8 mouse cellular contexts compared by ENCODE assay signal in the genomic region with DNA sequence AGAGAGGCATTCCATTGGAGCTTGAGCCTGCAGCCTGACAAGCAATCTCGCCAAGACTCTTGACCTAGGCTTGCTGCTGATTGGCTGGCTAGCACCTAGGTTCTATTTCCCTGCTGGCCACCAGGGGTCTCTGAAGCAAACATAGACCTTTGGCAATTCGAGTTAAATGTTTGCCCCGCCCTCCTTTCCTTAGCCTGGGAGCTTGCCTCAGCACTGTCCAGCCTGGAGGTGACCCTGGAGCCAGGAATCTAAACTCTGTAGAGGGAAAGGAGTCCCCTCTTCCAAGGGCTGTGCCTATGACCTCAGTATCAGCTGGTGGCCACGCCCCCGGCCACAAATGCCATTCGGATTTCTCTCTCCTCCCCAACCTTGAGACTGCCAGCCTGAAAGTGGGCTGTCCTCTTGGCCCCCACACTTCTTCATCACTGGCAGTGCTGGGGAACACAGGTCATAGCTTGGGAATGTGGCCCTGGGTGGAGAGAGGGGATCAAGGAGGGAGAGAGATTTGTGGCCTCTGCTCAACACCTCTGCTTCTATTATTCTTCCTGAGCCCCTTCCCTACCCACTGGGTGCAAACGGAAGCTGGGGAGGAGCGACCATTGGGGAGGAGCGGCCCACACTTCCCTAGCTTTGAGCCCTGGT. TPM values are rescaled to one million over a fixed set of nuclear protein-coding genes. Genes with fewer than 3 reads are reported as not detected.
DNase-seq lines count a peak whose midpoint lies in the region; ATAC-seq and TF ChIP-seq lines count a peak whose summit lies in the region.

No protein-coding gene starts in this region.

- no peak overlapping the region for H3K9ac ChIP-seq in forebrain, embryonic 16.5 days (replicated peaks; ENCODE audit: low read depth, low read length)
- H3K9ac ChIP-seq in embryonic facial prominence, embryonic 11.5 days (replicated peaks; ENCODE audit: low read length) = no peak overlapping the region
- H3K9ac ChIP-seq in heart, embryonic 13.5 days = peak overlapping the region; percentile 86
- 0 out of 2 replicates have a peak overlapping the region, but pooled peaks have one; percentile 1 for H3K9ac ChIP-seq in kidney, embryonic 14.5 days (ENCODE audit: low read depth, low read length)
- no peak overlapping the region for H3K9ac ChIP-seq in lung, postnatal 0 days (replicated peaks; ENCODE audit: low read depth)

- WGBS in forebrain, embryonic 10.5 days = 7% methylated on average over 9 of the region's 9 CpGs
- WGBS in forebrain, embryonic 16.5 days = 16% methylated on average over 9 of the region's 9 CpGs
- 11% methylated on average over 9 of the region's 9 CpGs for WGBS in embryonic facial prominence, embryonic 11.5 days
- WGBS in heart, embryonic 13.5 days = 3% methylated on average over 9 of the region's 9 CpGs
- WGBS in kidney, embryonic 14.5 days = 6% methylated on average over 9 of the region's 9 CpGs
- WGBS in lung, postnatal 0 days = 8% methylated on average over 9 of the region's 9 CpGs

- no peak for TF ChIP-seq EP300 in lung, postnatal 0 days (IDR thresholded peaks at IDR 0.05)

- no peak overlapping the region for H3K4me3 ChIP-seq in forebrain, embryonic 10.5 days
- no peak overlapping the region for H3K4me3 ChIP-seq in forebrain, embryonic 16.5 days (replicated peaks; ENCODE audit: low read length)
- no peak overlapping the region for H3K4me3 ChIP-seq in embryonic facial prominence, embryonic 11.5 days (ENCODE audit: low read depth, low read length)
- peak overlapping the region; percentile 50; the same call in 1 of the 2 replicates for H3K4me3 ChIP-seq in heart, embryonic 13.5 days
- H3K4me3 ChIP-seq in kidney, embryonic 14.5 days (ENCODE audit: low read length) = no peak overlapping the region
- no peak overlapping the region for H3K4me3 ChIP-seq in lung, postnatal 0 days (ENCODE audit: low read depth, low read length)

- TF ChIP-seq CTCF in lung, postnatal 0 days (IDR thresholded peaks at IDR 0.05) = peak; percentile 87

- ATAC-seq in forebrain, embryonic 16.5 days = no peak; the same call in 1 of the 2 replicates
- ATAC-seq in embryonic facial prominence, embryonic 11.5 days (replicated peaks; ENCODE audit: insufficient number of reproducible peaks, low FRiP score, low TSS enrichment, low read depth) = peak; percentile 57; the same call in 1 of the 2 replicates
- ATAC-seq in heart, embryonic 13.5 days (ENCODE audit: extremely low read depth, insufficient number of reproducible peaks, low FRiP score, low TSS enrichment) = peak; percentile 57; the same call in 1 of the 2 replicates
- ATAC-seq in kidney, embryonic 14.5 days (ENCODE audit: low FRiP score, low TSS enrichment) = peak; percentile 65
- peak; percentile 86 for ATAC-seq in lung, postnatal 0 days

- DNase-seq in forebrain, embryonic 10.5 days (ENCODE audit: extremely low spot score, low spot score) = peak; percentile 78
- DNase-seq in adrenal gland, postnatal 10 days = peak; percentile 84
- DNase-seq in embryonic facial prominence, embryonic 11.5 days (ENCODE audit: low spot score) = peak; percentile 87
- DNase-seq in lung, postnatal 0 days (ENCODE audit: low spot score) = peak; percentile 97
- peak; percentile 91 for DNase-seq in retina, postnatal 1 day

- H3K9me3 ChIP-seq in forebrain, embryonic 10.5 days = no peaks in the 10 kb centered on the region
- no peaks in the 10 kb centered on the region for H3K9me3 ChIP-seq in forebrain, embryonic 16.5 days (ENCODE audit: control insufficient read depth, low read length)
- no peaks in the 10 kb centered on the region for H3K9me3 ChIP-seq in embryonic facial prominence, embryonic 11.5 days (replicated peaks; ENCODE audit: control insufficient read depth, low read length)
- no peaks in the 10 kb centered on the region for H3K9me3 ChIP-seq in heart, embryonic 13.5 days
- no peaks in the 10 kb centered on the region for H3K9me3 ChIP-seq in kidney, embryonic 14.5 days (ENCODE audit: control insufficient read depth, low read length)
- no peaks in the 10 kb centered on the region for H3K9me3 ChIP-seq in lung, postnatal 0 days (ENCODE audit: low read length)

- H3K4me1 ChIP-seq in forebrain, embryonic 10.5 days = peaks cover 52% of the 10 kb centered on the region
- peaks cover 16% of the 10 kb centered on the region for H3K4me1 ChIP-seq in forebrain, embryonic 16.5 days (replicated peaks; ENCODE audit: control insufficient read depth, insufficient read depth, low read length)
- H3K4me1 ChIP-seq in embryonic facial prominence, embryonic 11.5 days (ENCODE audit: control insufficient read depth, insufficient read depth, low read length) = peaks cover 18% of the 10 kb centered on the region
- H3K4me1 ChIP-seq in heart, embryonic 13.5 days = peaks cover 74% of the 10 kb centered on the region
- peaks cover 28% of the 10 kb centered on the region for H3K4me1 ChIP-seq in kidney, embryonic 14.5 days (ENCODE audit: control insufficient read depth, insufficient read depth, low read length)
- peaks cover 9% of the 10 kb centered on the region for H3K4me1 ChIP-seq in lung, postnatal 0 days (ENCODE audit: insufficient read depth, low read depth, low read length)

- H3K4me2 ChIP-seq in forebrain, embryonic 16.5 days (ENCODE audit: low read length) = no peak overlapping the region
- H3K4me2 ChIP-seq in embryonic facial prominence, embryonic 11.5 days (ENCODE audit: low read depth, low read length) = no peak overlapping the region
- H3K4me2 ChIP-seq in heart, embryonic 13.5 days = peak overlapping the region; percentile 75
- 0 out of 2 replicates have a peak overlapping the region, but pooled peaks have one; percentile 5 for H3K4me2 ChIP-seq in kidney, embryonic 14.5 days (replicated peaks; ENCODE audit: low read depth, low read length)
- H3K4me2 ChIP-seq in lung, postnatal 0 days (replicated peaks; ENCODE audit: low read depth, low read length) = peak overlapping the region; percentile 44; the same call in 1 of the 2 replicates

- no peaks in the 10 kb centered on the region for H3K27me3 ChIP-seq in forebrain, embryonic 10.5 days (ENCODE audit: poor library complexity, severe bottlenecking)
- no peaks in the 10 kb centered on the region for H3K27me3 ChIP-seq in forebrain, embryonic 16.5 days (replicated peaks; ENCODE audit: control insufficient read depth, insufficient read depth, low read length)
- H3K27me3 ChIP-seq in embryonic facial prominence, embryonic 11.5 days (ENCODE audit: control insufficient read depth, insufficient read depth, low read length) = no peaks in the 10 kb centered on the region
- H3K27me3 ChIP-seq in heart, embryonic 13.5 days (replicated peaks) = no peaks in the 10 kb centered on the region
- no peaks in the 10 kb centered on the region for H3K27me3 ChIP-seq in kidney, embryonic 14.5 days (ENCODE audit: control insufficient read depth, insufficient read depth, low read length)
- no peaks in the 10 kb centered on the region for H3K27me3 ChIP-seq in lung, postnatal 0 days (replicated peaks; ENCODE audit: insufficient read depth, low read length)

- peaks cover 41% of the 10 kb centered on the region for H3K36me3 ChIP-seq in forebrain, embryonic 10.5 days (replicated peaks)
- H3K36me3 ChIP-seq in forebrain, embryonic 16.5 days (ENCODE audit: control insufficient read depth, insufficient read depth) = no peaks in the 10 kb centered on the region
- H3K36me3 ChIP-seq in embryonic facial prominence, embryonic 11.5 days (replicated peaks; ENCODE audit: control insufficient read depth, insufficient read depth, low read depth, low read length) = no peaks in the 10 kb centered on the region
- H3K36me3 ChIP-seq in heart, embryonic 13.5 days = peaks cover 65% of the 10 kb centered on the region
- H3K36me3 ChIP-seq in kidney, embryonic 14.5 days (ENCODE audit: control insufficient read depth, insufficient read depth, low read length) = peaks cover 34% of the 10 kb centered on the region
- H3K36me3 ChIP-seq in lung, postnatal 0 days (ENCODE audit: insufficient read depth, low read length) = 0 out of 2 replicates have a peak, but pooled peaks cover 2% of the 10 kb centered on the region

- H3K27ac ChIP-seq in forebrain, embryonic 10.5 days = peak overlapping the region; percentile 86
- H3K27ac ChIP-seq in forebrain, embryonic 16.5 days (ENCODE audit: low read length) = no peak overlapping the region
- peak overlapping the region; percentile 29; the same call in 1 of the 2 replicates for H3K27ac ChIP-seq in embryonic facial prominence, embryonic 11.5 days (replicated peaks; ENCODE audit: low read depth, low read length)
- H3K27ac ChIP-seq in heart, embryonic 13.5 days (replicated peaks) = peak overlapping the region; percentile 100
- peak overlapping the region; percentile 84 for H3K27ac ChIP-seq in kidney, embryonic 14.5 days (ENCODE audit: low read depth, low read length)
- peak overlapping the region; percentile 84 for H3K27ac ChIP-seq in lung, postnatal 0 days (ENCODE audit: low read length)

RNA-seq across cellular contexts. Expression of a gene that starts 23.8 kb away (rescaled TPM):
- polyA plus RNA-seq in forebrain, embryonic 10.5 days (2016; fragmentation: Nextera tagmentation; extraction: Ambion mirVana) = 23.2 and 29.3 TPM in 2 replicates
- 10.7 and 12.9 TPM in 2 replicates for polyA plus RNA-seq in forebrain, embryonic 16.5 days (2015; fragmentation: Nextera tagmentation; extraction: Ambion mirVana)
- total RNA-seq in adrenal gland, postnatal 10 days (2021) = 10 to 100 TPM; 12.8 to 30.6 TPM
- 16.7 and 19.9 TPM in 2 replicates for polyA plus RNA-seq in embryonic facial prominence, embryonic 11.5 days (2014; fragmentation: Nextera tagmentation; extraction: Ambion mirVana)
- 55.1 and 58.8 TPM in 2 replicates for polyA plus RNA-seq in heart, embryonic 13.5 days (2015; fragmentation: Nextera tagmentation; extraction: Ambion mirVana)
- polyA plus RNA-seq in kidney, embryonic 14.5 days (2014; fragmentation: Nextera tagmentation; extraction: Ambion mirVana) = 39.6 and 43.5 TPM in 2 replicates
- polyA plus RNA-seq in lung, postnatal 0 days (2015; fragmentation: Nextera tagmentation; extraction: Ambion mirVana) = 15.4 and 16.4 TPM in 2 replicates

RNA-seq across cellular contexts. Expression of a gene that starts 36.8 kb away (rescaled TPM):
- polyA plus RNA-seq in forebrain, embryonic 10.5 days (2016; fragmentation: Nextera tagmentation; extraction: Ambion mirVana) = 55.9 and 60.1 TPM in 2 replicates
- polyA plus RNA-seq in forebrain, embryonic 16.5 days (2015; fragmentation: Nextera tagmentation; extraction: Ambion mirVana) = 86.4 and 93.1 TPM in 2 replicates
- total RNA-seq in adrenal gland, postnatal 10 days (2021) = 10 to 100 TPM; 58.6 to 61.8 TPM
- polyA plus RNA-seq in embryonic facial prominence, embryonic 11.5 days (2014; fragmentation: Nextera tagmentation; extraction: Ambion mirVana) = 36.9 and 38.4 TPM in 2 replicates
- 70.7 and 73.7 TPM in 2 replicates for polyA plus RNA-seq in heart, embryonic 13.5 days (2015; fragmentation: Nextera tagmentation; extraction: Ambion mirVana)
- 65.2 and 67.6 TPM in 2 replicates for polyA plus RNA-seq in kidney, embryonic 14.5 days (2014; fragmentation: Nextera tagmentation; extraction: Ambion mirVana)
- 58.4 and 58.9 TPM in 2 replicates for polyA plus RNA-seq in lung, postnatal 0 days (2015; fragmentation: Nextera tagmentation; extraction: Ambion mirVana)

RNA-seq across cellular contexts. Expression of a gene that starts 38.8 kb away (rescaled TPM):
- 2.6 and 4.3 TPM in 2 replicates for polyA plus RNA-seq in forebrain, embryonic 10.5 days (2016; fragmentation: Nextera tagmentation; extraction: Ambion mirVana)
- polyA plus RNA-seq in forebrain, embryonic 16.5 days (2015; fragmentation: Nextera tagmentation; extraction: Ambion mirVana) = 1.2 and 1.5 TPM in 2 replicates
- total RNA-seq in adrenal gland, postnatal 10 days (2021) = 100 to 1,000 TPM in 1 of 2 experiments, 10 to 100 TPM in 1; 62.7 to 208 TPM
- polyA plus RNA-seq in embryonic facial prominence, embryonic 11.5 days (2014; fragmentation: Nextera tagmentation; extraction: Ambion mirVana) = 6.9 and 9.9 TPM in 2 replicates
- polyA plus RNA-seq in heart, embryonic 13.5 days (2015; fragmentation: Nextera tagmentation; extraction: Ambion mirVana) = 393 and 426 TPM in 2 replicates
- 41.5 and 51.6 TPM in 2 replicates for polyA plus RNA-seq in kidney, embryonic 14.5 days (2014; fragmentation: Nextera tagmentation; extraction: Ambion mirVana)
- 59.4 and 67.3 TPM in 2 replicates for polyA plus RNA-seq in lung, postnatal 0 days (2015; fragmentation: Nextera tagmentation; extraction: Ambion mirVana)

RNA-seq across cellular contexts. Expression of a gene that starts 51.4 kb away (rescaled TPM):
- 3.1 and 3.4 TPM in 2 replicates for polyA plus RNA-seq in forebrain, embryonic 10.5 days (2016; fragmentation: Nextera tagmentation; extraction: Ambion mirVana)
- 4.0 and 7.2 TPM in 2 replicates for polyA plus RNA-seq in forebrain, embryonic 16.5 days (2015; fragmentation: Nextera tagmentation; extraction: Ambion mirVana)
- 1 to 10 TPM; 2.5 to 3.3 TPM for total RNA-seq in adrenal gland, postnatal 10 days (2021)
- 0.29 and 1.1 TPM in 2 replicates for polyA plus RNA-seq in embryonic facial prominence, embryonic 11.5 days (2014; fragmentation: Nextera tagmentation; extraction: Ambion mirVana)
- 0.28 and 0.31 TPM in 2 replicates for polyA plus RNA-seq in heart, embryonic 13.5 days (2015; fragmentation: Nextera tagmentation; extraction: Ambion mirVana)
- polyA plus RNA-seq in kidney, embryonic 14.5 days (2014; fragmentation: Nextera tagmentation; extraction: Ambion mirVana) = 0.32 and 0.41 TPM in 2 replicates
- not detected in 2 replicates for polyA plus RNA-seq in lung, postnatal 0 days (2015; fragmentation: Nextera tagmentation; extraction: Ambion mirVana)

Comparison
In these comparisons a context has a peak if more than half of its experiments do, and no peak if none do; other contexts are left out.
1. H3K4me2 ChIP-seq: peak in heart, embryonic 13.5 days (single experiment), kidney, embryonic 14.5 days (single experiment) and lung, postnatal 0 days (single experiment); none in forebrain, embryonic 16.5 days (single experiment) and embryonic facial prominence, embryonic 11.5 days (single experiment).
2. H3K9ac ChIP-seq: peak in heart, embryonic 13.5 days (single experiment) and kidney, embryonic 14.5 days (single experiment); none in forebrain, embryonic 16.5 days (single experiment), embryonic facial prominence, embryonic 11.5 days (single experiment) and lung, postnatal 0 days (single experiment).
3. Peak in every context shown above with its lines, with median percentiles within 50 percentile points of each other: DNase-seq.